Mouse (Mus musculus) testis, adult 2 months (tissue): ENCODE measurements around the gene Ttc5.

Experiments
- CTCF ChIP-seq: fragments of 200-500 bp; IDR thresholded peaks from 2 replicates; pipeline ENCODE4 v1.5.1; 2012; ENCODE audit warnings: low read depth, mild to moderate bottlenecking, inconsistent platforms, low read length, moderate library complexity; ENCODE audit not compliant: control insufficient read depth, insufficient read depth, insufficient replicate concordance
- POLR2A ChIP-seq: fragments of 200-500 bp; IDR thresholded peaks from 2 replicates; pipeline ENCODE4 v1.6.1; 2012; ENCODE audit warnings: low read depth, mild to moderate bottlenecking, inconsistent platforms, low read length, moderate library complexity; ENCODE audit not compliant: control insufficient read depth

DNA sequence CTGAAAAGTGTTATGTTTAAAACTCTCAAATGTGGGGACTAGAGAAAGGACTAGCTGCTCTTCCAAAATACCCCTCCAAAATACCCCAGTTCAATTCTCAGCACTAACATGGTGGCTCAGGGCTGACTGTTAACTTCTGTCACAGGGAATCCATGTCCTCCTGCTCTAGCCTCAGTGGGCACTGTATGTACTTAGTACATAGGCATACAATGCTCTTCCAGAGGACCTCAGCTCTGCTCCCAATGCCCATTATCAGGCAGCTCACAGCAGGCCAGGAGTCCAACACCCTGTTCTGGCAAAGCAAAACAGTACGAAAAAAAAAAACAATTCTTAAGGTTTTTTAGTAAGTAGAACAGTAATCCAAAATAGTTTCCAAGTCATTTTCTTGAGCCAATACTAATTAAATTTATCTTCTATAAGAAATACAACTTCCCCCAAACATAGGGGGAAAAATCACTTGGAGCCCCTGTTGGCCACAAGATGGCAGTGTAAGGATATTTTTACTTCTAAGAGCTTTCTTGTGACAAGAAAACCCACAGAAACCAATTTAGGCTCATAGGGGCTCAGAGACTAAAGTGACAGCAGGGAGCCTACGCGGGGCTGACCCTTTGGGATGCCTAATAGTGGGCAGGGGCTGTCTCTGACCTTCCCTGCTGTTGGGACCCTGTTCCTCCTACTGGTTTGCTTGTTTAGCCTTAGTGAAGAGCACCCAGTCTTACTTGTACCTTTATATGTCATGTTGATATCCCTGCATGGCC is 14.4 kb upstream of the Ttc5 start:
- TF ChIP-seq CTCF (no peak), POLR2A (no peak)
